Mouse (Mus musculus) c-Kit-positive CD71-negative TER-119-negative erythroid progenitor cells, embryonic 14.5 days (primary cell): Measurements from ENCODE around the gene Ccdc71.

Experiments used
- DNase-seq: peaks from one replicate; pipeline ENCODE4 v3.0.0-alpha.2; 2013; ENCODE audit warnings: low read depth

Ccdc71 gene

DNA sequence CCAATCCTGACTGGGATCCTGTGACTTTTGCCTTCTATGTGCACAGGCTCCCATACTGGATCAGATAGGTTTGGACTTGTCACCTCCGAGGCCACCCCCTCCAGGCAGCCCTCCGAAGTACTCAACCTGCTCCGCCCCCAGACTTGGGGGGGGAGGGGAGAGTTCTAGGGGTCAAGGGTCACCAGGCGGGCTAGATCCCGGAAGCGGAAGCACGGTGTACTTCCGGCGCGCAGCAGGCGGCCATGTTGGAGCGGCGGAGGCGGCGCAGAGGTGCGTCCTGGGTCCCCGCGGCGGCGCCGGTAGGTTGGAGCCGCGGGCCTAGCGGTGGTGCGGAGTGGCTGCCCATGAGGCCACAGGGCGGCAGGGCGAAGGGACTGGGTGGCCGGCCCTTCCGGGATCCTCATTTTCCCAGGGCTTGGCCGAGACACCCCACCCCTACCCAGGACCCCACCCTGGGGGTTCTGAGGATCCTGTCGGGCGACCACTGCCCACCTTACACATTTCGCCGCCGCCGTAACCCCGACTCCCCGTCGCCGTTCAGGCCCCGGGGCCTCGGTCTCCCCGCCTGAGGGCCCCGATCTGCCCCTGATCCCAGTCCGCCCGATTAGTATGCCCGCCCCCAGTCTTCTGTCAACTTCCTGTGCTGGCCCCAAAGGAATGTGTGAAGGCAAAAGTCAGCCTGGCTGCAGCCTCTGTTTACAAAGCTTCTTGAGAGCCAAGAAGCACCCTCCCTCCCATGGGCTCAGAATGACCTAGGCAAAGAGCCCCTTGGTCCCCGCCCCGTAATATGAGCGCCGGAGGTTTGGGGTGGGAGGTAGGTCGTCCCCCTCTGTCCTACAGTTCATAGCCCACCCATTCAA, at the start of gene Ccdc71:
Ccdc71 (plus strand) TSS at position 209 of the 860 bp plus-strand sequence.
- peak; percentile 76 for DNase-seq

DNA sequence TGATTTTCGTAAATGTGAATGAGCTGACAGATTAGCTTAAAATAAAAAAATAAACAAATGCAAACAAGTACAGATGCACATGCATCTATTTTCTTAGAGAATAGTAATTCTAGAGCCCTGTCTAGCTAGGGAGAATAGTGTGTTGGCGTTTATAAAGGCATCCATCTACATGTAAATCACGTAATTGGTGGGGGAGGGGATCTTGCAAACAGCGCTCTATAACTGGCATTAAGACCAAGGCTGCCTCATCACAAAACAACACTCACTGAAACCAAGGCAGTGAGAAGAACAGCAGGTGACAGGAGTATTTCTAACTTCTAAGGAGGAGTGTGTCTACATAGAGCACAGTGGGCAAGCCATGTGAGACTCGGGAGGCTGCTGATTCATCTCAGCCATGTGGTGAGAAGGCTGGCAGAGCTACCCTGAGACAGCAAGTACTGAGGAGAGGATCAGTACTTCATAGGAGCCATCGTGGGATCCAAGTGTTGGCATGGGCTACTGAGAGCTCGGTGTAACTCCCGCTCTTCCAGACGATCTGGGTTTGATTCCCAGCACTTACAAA, 48.9 kb upstream of the Ccdc71 start:
- no peak for DNase-seq

DNA sequence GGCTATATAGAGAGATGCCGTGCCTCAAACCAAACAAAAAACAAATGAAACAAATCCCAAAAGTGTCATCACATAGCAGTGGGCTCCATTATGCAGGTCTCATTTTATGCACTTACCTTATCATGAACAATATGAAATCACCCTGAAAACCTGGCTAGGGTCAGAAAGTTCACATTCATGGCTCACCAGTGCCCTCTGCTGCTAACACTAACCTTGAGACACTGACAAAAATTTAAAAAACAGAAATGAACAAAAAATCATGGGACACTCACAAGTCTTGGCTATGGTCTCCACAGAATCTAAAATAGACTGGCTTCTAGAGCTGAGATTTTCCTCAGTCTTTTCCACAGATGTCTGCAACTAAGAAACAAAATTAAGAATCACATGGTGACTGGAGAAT, 48.1 kb upstream of the Ccdc71 start:
- peak; percentile 30 for DNase-seq

DNA sequence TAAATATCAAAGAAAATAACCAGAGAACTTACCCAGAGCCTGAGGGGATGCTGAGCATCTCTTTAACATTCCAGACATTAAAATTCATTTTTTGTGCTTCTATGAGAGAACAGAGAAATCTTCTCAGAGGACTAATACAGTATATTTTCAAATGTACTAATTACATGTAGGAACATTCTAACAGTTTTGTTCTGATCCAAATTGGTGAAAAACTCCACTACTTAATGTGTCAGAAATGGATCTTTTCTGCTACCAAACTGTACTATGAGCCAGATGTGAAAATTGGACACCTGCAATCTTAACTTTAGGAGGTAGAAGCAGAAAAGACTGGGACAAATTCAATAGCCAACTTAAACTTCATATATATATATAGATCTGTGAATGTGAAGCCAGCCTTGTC, 31.9 kb upstream of the Ccdc71 start, which contains the start of gene Ccdc36:
Ccdc36 (minus strand) TSS at position 101 of the 400 bp plus-strand sequence.
- no peak for DNase-seq

DNA sequence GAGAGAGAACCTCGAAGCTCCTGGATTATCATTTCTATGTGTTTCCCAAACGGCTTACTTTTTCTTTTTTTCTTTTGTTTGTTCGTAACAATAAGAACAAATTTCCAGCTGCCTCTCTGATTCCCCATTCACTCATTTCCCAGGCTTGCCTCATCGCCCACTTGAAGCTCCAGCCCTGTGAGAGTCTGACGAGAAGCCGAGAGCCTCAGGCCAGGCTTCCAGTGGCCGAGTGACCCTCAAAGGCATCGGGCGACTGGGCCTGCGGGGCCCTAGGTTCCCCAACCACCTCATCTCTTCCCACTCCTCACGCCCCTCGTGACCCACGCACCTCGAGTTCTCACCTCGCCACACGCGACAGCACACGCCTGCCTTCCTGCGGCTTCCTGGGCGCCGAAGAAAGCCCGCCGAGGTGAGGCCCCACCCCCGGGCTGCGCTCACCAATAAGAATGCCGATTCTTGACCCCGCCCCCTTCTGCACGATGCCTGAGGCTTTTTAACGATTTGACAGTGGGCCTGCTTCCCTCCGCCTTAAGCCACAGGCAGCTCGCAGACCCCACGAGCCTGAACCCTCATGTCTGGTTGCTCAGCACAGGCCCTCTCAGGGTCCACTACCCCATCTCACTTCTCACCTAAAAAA, 28.8 kb upstream of the Ccdc71 start:
- DNase-seq: no peak

DNA sequence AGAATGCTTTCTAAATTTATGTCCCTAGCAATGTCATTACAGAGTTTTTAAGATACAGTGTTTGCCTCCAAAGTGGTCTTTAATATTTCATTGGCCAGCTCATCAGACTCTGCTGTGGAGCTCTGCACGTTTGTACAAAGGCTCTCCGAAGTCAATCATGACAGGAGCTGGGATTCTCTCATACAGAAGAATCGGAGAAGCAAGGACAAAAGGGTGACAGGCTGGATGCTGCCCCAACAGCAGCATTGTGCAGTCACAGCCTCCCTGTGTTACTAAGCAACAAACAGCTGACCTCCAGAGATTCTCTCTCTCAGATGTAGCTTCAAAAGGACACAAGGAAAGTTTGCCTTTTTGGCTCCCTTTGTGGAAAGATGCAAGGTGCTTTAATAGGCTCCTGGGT, 24.1 kb upstream of the Ccdc71 start, which contains the start of gene BC048562:
BC048562 (plus strand) TSS at position 301 of the 400 bp plus-strand sequence.
- DNase-seq: no peak

DNA sequence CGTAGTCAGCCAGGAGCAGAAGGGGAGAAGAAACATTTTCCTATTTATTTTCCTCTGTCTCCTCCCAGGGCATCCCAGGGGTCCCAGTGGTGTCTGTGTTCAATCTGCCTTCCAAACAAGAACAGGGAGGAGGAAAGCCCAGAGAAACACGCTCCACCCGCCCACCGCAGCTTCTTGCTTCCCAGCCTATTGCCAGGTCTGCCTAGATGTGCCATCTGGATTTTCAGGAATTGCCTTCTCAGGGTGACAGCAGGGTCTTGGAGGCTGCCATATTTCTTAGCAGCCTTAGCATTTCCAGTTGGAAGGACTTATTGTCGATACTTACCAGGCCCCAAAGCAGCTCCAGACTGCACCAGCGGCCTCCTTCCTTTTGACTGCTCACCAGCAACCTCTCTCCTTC, 21.2 kb upstream of the Ccdc71 start:
- DNase-seq: no peak

DNA sequence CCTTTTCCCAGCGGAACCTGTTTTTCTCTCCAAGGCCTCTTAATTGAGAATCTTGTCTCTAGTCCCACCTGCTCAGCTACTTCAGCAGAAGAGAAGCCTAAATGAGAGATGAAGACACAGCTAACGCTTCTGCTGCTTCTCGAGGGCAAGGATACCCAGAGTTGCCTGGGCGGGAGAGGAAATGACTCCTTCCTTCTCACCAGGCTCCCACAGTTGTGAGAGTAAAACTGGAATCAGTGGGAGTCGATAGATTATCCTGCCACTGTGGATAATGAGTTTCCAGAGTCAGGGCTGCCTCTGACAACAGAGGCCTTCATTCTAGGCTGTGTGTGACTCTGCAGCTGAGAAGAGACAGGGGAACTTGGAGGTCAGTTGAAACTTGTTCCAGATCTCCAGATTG, 19.8 kb upstream of the Ccdc71 start:
- DNase-seq: no peak

DNA sequence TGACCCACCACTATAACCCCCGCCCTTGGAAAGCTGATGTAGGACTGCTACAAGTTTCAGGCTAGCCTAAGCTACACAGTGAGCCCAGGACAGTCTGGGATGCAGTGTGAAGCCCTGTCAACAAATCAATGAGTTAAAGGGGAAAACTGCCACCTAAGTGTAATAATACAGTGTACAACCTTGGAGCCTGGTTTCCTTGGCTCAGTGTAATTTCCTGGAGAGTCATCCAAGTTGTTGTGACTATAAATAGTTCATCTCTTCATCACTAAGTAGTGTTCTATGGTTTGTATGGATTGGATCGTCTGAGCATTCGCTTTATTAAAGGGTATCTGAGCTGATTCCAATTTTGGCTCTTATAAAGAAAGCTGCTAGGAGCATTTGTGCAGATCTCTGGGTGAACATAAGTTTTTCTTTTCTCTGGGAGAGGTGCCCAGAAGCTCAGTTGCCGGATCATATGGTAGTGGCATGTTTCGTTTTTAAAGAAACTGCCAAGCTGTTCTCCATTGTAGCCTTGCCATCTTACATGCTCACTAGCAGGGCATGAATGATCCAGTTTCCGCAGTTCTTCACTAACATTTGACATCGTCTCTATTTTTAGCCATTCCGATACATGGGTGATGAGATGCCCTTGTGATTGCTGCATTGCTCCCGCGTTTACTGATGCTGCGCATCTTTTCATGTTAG, 18.9 kb upstream of the Ccdc71 start:
- no peak for DNase-seq

DNA sequence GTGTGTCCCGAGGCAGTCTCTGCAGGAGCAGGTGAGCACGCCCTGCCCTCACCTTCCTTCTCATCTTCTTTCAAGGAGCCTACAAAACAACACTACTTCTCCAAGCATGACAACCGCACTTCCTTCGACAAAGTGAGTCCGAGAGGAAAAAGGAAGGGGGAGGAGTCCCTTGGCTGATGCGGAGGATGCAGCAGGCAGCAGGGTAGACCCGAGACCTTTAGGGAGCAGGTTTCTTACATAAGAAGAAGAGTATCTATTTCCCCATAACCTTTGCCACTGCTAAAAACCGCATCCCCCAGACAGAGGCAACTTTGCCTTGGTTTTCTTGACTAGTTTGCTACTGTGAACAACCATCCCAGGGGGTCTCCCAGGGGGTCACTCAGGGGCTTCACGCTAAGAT, 15.2 kb upstream of the Ccdc71 start:
- no peak for DNase-seq

DNA sequence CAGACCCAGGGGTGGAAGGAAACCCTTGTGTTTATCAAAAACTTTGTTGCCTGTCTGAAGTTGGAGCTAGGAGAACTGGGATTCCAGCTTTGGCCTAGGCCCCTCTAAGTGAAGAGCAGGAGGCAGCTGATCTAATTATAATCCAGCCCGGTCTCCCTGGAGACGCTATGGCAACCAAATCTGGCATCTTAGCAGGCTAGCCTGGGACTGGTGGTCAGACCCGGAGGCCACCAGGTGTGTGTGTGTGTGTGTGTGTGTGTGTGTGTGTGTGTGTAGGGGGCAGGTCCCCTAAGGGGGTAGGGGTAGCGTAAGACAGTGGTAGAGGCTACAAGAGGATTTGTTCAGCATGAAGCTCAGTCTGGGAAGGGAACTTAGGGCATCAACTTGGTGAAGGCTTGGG, 10.5 kb upstream of the Ccdc71 start:
- no peak for DNase-seq

DNA sequence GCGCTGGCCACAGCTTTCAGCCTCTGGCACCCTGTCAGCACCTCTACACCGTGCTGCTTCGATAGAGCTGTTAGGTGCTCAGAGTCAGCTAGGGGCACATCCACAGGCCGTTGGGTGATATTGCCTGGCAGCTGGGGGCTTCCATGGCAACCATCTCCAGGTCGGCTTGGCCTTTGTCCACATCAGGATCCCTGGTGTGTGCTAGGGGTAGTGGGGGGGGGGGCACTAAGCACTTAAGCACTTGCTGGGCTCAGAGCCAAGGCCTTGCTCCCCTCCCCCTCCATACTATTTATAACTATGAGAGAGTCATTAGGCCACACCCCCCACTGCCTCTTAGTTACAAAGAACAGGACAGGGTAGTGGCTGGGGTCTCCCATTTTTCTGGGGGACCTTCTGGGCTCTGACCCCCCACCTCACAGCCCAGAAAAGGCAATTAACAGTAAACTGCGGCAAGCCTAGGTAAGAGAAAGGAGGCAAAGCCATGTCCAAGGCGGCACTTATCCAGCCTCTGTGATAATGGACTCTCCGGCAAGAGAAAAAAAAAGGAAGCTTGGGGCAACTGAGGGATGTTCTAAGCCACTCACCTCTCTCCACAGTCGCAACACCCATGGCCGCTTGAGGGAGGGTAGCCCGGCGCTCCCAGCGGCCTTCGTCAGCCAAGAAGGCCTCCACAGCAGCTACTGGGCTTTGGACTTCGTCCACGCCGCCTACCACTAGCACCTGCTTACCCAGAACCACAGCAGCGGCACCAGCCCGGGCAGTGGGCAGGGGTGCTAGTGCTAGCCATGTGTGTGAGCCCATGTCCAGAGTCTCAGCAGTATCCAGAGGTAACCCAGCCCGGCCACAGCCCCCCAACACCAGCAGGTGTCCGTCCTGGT, 9.8 kb upstream of the Ccdc71 start:
- no peak for DNase-seq

DNA sequence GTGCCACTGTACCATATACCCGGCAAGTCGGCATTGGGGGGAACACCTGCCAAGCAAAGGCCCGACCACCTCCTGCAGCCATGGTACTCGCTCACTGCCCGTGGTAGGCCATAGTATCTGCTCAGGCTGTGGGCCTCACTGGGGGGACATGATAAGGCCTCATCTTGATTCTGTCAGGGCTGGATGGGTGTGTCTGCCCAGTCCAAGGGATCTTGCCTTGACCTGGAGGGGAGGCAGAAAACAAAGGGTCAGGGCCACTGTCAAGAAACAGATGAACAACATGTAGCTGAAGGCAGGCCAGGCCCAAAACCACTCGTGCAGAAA, 9.2 kb upstream of the Ccdc71 start:
- DNase-seq: no peak

DNA sequence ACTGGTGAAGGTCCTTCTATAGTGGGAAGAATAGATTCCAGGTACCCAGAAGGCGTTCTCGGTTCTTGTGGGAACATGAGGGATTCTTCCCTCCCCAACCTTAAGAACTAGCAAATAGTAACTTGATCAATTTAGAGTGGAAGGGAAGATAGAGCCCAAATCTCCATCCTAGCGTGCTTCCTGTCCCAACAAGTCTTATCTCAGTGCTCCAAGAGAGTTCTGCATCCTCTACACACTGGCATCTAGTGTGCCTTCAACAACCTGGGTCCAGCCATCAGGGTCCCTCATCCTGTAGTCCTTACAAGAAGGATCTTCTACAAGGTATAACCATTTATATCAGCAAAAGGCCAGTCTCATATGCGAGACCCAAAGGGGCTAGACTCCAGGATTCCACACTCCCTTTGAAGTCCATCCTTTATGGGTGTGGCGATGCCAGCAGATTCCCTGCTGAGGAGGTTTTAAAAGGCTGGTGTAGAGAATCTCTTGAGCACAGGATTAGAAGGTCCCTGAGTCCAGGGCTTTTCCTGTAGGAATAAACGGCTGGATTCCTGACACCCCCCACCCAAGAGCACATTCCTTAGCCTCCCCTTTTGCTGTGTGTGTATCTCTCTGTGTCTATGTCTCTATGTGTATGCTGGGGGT, 8.7 kb upstream of the Ccdc71 start:
- DNase-seq: no peak

DNA sequence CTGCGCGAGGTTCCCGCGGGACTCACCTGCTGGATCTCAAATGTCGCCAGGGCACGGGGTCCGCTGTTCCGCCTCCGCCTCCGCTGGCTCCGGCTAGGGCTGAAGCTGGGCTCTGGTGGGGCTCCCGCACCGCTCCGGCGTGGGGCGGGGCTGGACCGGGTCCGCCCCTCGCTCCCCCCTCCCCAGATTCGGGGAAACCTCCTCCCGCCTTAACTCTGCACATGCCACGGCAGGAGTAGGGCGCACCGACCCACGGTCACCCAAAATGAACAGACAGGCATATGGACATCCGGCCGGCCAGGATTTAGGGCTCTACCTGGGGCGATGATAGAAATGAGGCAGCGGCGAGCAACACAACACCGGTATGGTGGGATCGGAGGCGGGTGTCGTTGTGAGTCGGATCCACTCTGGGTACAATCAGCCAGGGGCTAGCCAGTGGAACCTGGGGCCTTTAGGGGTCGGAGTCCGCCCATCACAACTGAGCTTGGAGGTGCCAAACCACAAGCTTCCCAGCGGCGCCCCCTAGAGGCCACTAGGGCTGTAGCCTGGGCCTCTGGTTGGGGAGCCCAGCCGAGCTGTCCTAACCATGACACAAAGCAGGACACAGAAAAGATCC, 7.9 kb upstream of the Ccdc71 start:
- peak; percentile 86 for DNase-seq

DNA sequence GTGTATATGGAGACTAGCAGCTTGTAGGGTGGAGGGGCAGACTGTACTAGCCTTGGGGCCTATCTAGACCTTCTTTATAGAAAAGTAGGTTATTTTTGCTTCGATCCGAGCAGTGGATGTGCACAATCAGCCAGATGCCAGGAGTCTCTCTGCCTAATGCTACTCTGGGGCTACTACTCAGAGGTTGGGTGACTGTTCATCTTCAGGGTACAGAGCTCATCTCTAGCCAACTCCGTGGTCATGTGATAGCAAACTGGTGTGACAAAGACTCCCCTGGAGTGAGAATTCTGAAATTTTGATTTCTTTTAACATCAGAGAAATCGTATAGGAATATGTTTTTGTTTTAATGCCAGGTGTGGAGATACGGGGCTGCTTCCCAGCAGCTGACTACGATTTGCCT, 7.4 kb upstream of the Ccdc71 start:
- no peak for DNase-seq

DNA sequence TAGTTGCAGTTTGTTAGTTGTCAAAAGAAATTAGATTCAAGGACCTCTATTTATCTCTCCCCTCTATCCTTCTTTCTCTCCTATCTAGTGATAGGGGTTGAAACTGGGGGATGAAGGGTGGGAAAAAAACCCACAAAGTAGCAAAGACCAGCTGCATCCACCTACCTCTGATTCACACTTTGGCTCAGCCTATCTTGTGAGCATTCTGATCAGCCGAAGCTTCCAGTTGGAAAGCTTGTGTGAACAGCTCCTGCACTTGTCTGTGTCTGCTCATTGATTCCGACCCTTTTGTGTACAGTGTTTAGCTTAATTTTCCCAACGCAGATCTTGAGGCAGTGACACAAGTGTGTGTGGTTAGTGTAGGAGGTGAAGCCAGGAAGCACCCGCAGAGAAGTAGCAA, 6.9 kb upstream of the Ccdc71 start:
- no peak for DNase-seq

DNA sequence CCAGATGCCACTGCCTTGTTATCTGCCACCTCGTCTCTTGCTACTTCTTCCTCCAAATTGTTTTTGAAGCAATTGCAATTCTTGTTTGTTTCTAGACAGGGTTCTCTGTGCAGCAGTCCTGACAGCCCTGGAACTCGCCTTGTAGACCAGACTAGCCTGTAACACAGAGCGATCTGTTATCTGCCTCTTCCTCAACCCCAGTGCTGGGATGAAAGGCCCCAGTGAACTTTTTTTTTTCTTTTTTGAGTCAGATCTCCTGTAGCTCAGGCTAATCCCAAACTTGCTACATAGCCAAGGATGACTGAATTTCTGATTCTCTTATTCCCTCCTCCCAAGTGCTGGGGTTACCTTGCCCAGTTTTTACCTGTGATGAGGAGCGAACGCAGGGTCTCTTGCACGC, 5.9 kb upstream of the Ccdc71 start:
- DNase-seq: no peak

DNA sequence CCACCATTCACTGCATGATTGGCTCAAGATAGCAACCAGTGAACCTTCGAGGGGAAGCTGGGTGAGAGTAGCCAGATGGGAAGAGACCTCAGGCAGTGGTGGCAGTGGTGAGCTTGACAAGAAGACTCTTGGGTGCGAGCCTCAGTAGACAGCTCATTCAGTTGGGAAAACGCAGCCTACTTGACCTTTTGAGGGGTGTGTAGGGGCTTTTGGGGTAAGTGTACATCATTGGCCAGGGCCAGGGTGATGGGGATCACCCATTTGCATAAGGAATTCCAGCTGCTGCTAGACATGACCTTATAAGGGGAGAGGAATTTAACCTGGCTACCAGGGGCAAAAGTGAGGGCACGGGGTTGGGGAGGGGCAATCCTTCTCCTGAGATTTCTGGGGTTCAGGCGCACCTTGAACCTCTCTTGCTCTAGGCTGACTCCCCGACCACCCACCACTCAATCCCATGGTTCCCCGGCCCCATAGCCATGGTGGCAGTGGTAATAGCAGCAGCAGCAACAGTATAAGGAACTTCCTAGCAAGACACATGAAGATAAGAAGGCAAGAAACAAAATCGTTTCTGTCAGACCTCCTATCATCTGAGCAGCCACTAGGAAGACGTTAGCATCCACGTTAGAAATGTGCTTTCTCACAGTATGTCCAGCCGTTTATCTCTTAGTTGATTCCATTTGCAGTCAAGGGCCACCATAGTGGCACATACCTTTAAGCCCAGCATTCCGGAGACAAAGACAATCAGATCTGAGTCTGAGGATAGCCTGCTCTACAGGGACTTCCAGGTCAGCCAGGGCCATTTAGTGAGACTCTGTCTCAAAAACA, 4.4 kb upstream of the Ccdc71 start:
- DNase-seq: no peak

DNA sequence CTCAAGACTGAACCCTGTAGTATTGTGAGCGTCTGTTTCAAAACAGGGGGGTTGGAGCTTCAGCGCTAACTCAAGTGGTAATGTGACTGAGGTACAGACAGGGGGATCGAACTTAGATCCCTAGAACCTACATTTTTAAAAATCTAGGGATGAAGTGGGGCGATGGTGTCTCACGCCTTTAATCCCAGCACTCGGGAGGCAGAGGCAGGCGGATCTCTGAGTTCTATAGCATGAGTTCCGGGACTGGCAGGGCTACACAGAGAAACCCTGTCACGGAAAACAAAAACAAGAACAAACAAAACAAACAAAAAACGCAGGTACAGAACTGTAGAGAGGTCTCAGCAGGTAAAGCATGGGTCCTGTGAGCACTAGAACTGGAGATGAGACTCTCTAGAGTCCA, 3.4 kb upstream of the Ccdc71 start:
- no peak for DNase-seq
